Mouse (Mus musculus) urinary bladder, postnatal 36 days (tissue): ENCODE measurements around the gene Apaf1.
A peak's percentile ranks its signal among the peaks of the same experiment; 100 is the strongest.

Experiments
- DNase-seq, 2 experiments: peaks; one replicate each; pipeline ENCODE4 v3.0.0; 2022; ENCODE audit warnings: low spot score in 2 of 2, mixed read lengths in 1 of 2

Apaf1 gene

GRCm38 (mm10) chr10:91081959-91082507 lies 537 bp downstream of the Apaf1 start:
- DNase-seq: peak in 1 of 2 experiments; percentile 7

- no peak for DNase-seq
Observed at GRCm38 (mm10) chr10:91080540-91080939, 2.0 kb downstream of the Apaf1 start.

GRCm38 (mm10) chr10:91076667-91077066 lies 5.9 kb downstream of the Apaf1 start:
- no peak for DNase-seq

GRCm38 (mm10) chr10:91073345-91073744 lies 9.2 kb downstream of the Apaf1 start:
- DNase-seq: peak in 1 of 2 experiments; percentile 28

- no peak for DNase-seq
Observed at GRCm38 (mm10) chr10:91071768-91072167, 10.8 kb downstream of the Apaf1 start.

- no peak for DNase-seq
Observed at GRCm38 (mm10) chr10:91062355-91062754, 20.2 kb downstream of the Apaf1 start.

- DNase-seq: no peak
Observed at GRCm38 (mm10) chr10:91060742-91061141, 21.8 kb downstream of the Apaf1 start.

- DNase-seq: no peak
Observed at GRCm38 (mm10) chr10:91052734-91053133, 29.8 kb downstream of the Apaf1 start.

- DNase-seq: no peak
Observed at GRCm38 (mm10) chr10:91051156-91051555, 31.4 kb downstream of the Apaf1 start.

GRCm38 (mm10) chr10:91049696-91050095 lies 32.9 kb downstream of the Apaf1 start:
- DNase-seq: no peak

GRCm38 (mm10) chr10:91033942-91034341 lies 48.6 kb downstream of the Apaf1 start:
- peak; percentile 27 to 36 for DNase-seq

- peak; percentile 38 to 68 for DNase-seq
Observed at GRCm38 (mm10) chr10:91032399-91032798, 50.2 kb downstream of the Apaf1 start.

GRCm38 (mm10) chr10:91031176-91031575 lies 51.4 kb downstream of the Apaf1 start:
- DNase-seq: no peak

- no peak for DNase-seq
Observed at GRCm38 (mm10) chr10:91029002-91029539, 53.5 kb downstream of the Apaf1 start.

- no peak for DNase-seq
Observed at GRCm38 (mm10) chr10:91027964-91028363, 54.6 kb downstream of the Apaf1 start.

GRCm38 (mm10) chr10:91027468-91027867 lies 55.1 kb downstream of the Apaf1 start:
- DNase-seq: no peak

GRCm38 (mm10) chr10:91005858-91006538 lies 76.6 kb downstream of the Apaf1 start:
- no peak for DNase-seq

GRCm38 (mm10) chr10:91001421-91001820 lies 81.1 kb downstream of the Apaf1 start:
- DNase-seq: peak in 1 of 2 experiments; percentile 8

GRCm38 (mm10) chr10:90999899-91000298 lies 82.7 kb downstream of the Apaf1 start:
- DNase-seq: no peak

GRCm38 (mm10) chr10:90993869-90994268 lies 88.7 kb downstream of the Apaf1 start:
- DNase-seq: no peak

- DNase-seq: no peak
Observed at GRCm38 (mm10) chr10:90992237-90992636, 90.3 kb downstream of the Apaf1 start.

- DNase-seq: no peak
Observed at GRCm38 (mm10) chr10:90990340-90990739, 92.2 kb downstream of the Apaf1 start.

GRCm38 (mm10) chr10:90983046-90983445 lies 99.5 kb downstream of the Apaf1 start:
- DNase-seq: no peak
